Mouse (Mus musculus): ENCODE measurements around the gene Gm826. TPM values are rescaled to one million over a fixed set of nuclear protein-coding genes. Genes with fewer than 3 reads are reported as not detected.

Gm826 gene
- polyA plus RNA-seq (2014; fragmentation: Illumina TruSeq; extraction: RNeasy Lipid Tissue Mini Kit (QIAGEN cat#74804); ENCODE audit: insufficient read depth, low read depth, low replicate concordance): 0.51 TPM

DNA sequence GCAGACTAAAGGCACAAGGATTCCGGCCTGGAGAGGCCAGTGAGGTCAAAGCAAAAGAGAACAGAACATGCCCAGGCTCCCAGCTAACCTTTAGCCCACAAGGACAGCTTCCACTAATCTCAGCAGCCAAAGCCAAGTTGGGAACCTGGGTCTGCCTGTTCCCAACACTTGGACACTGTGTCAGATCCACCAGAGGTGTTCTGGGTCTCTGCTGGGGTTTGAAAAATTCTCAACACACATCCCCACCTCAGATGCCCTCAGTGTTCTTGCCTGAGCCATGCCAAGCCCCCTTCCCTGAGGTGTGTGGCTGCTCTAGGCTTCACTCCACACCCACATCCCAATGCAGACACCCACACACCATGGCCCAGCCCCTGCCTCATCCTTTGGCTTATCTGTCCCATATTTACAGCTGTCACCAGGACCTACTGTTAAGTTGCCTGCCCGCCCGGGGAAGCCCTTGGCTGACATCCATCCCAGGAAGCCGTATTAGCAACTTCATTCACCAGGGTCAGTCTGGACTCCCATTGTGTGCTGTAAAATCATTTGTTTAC lies at the start of gene Gm826:
Gene Gm826 (minus strand): TSS at position 52 of the 551 bp plus-strand sequence.

DNA sequence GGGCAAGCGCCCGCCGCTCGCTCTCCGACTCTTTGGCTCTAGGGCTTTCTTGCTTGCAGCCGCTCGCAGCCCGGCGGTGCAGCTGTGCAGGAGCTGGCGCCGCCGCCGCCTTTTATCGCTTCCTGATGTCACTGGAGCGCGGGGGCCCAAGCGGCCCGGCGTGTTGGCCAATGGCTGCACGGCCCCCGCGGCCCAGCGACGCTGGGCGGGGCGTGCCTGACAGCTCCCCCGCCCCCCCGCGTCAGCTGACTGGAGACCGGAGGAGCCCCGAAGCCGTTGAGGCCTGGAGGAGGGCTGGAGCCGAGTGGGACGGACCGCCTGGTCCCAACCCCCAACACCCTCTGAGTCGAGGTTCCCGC lies 33.0 kb upstream of the Gm826 start, which contains the start of gene Mafb:
Gene Mafb (minus strand): TSS at position 86 of the 359 bp plus-strand sequence.

Other genes starting within 250 kb of the Gm826 start
- 3.5 TPM for gene Mafb, start 32.9 kb upstream of the Gm826 start, polyA plus RNA-seq (2014; fragmentation: Illumina TruSeq; extraction: RNeasy Lipid Tissue Mini Kit (QIAGEN cat#74804); ENCODE audit: insufficient read depth, low read depth, low replicate concordance)

All from lung, adult 10 weeks (tissue).